15 mouse cellular contexts compared by ENCODE assay signal in genomic region chr2:51237451-51237850, GRCm38 (mm10).
A peak's percentile ranks its signal among the peaks of the same experiment; 100 is the strongest.
DNase-seq lines count a peak whose midpoint lies in the region; ATAC-seq and TF ChIP-seq lines count a peak whose summit lies in the region.
"Had no signal": no experiment of that assay in that cellular context is flagged by ENCODE, and none has a peak within 500 bp of the region (broad histone marks: within the 10 kb centered on the region; RNA-seq: fewer than 3 reads in every experiment).

No protein-coding gene starts in this region.

- no peak overlapping the region for H3K9ac ChIP-seq in kidney, postnatal 0 days (ENCODE audit: low read depth, low read length)
- no peak overlapping the region for H3K9ac ChIP-seq in limb, embryonic 12.5 days (replicated peaks)
- no peak overlapping the region for H3K9ac ChIP-seq in stomach, embryonic 16.5 days (ENCODE audit: low read length)
- no peak overlapping the region for H3K9ac ChIP-seq in forebrain, embryonic 16.5 days (replicated peaks; ENCODE audit: low read depth, low read length)
- H3K9ac ChIP-seq: forebrain, embryonic 13.5 days had no signal

- no peaks in the 10 kb centered on the region for H3K9me3 ChIP-seq in kidney, postnatal 0 days (replicated peaks; ENCODE audit: low read length)
- H3K9me3 ChIP-seq in limb, embryonic 12.5 days = no peaks in the 10 kb centered on the region
- H3K9me3 ChIP-seq in stomach, embryonic 16.5 days (replicated peaks; ENCODE audit: control insufficient read depth, low read length) = no peaks in the 10 kb centered on the region
- no peaks in the 10 kb centered on the region for H3K9me3 ChIP-seq in forebrain, embryonic 16.5 days (ENCODE audit: control insufficient read depth, low read length)
- H3K9me3 ChIP-seq: forebrain, embryonic 13.5 days had no signal

- 55% methylated on average over 10 of the region's 10 CpGs for WGBS in kidney, postnatal 0 days
- WGBS in limb, embryonic 12.5 days = 74% methylated on average over 10 of the region's 10 CpGs
- 52% methylated on average over 10 of the region's 10 CpGs for WGBS in stomach, embryonic 16.5 days
- 77% methylated on average over 10 of the region's 10 CpGs for WGBS in forebrain, embryonic 16.5 days

- DNase-seq in kidney, postnatal 0 days (ENCODE audit: low spot score) = peak; percentile 52
- no peak for DNase-seq in kidney, adult 11 months
- peak; percentile 3 for DNase-seq in urinary bladder, postnatal 25 days (ENCODE audit: low spot score)
- no peak for DNase-seq in urinary bladder, adult 2 months (ENCODE audit: low spot score)
- no peak for DNase-seq in cerebellum, adult 9-11 months
- DNase-seq: cerebellum, adult 8-10 months; gastrocnemius, postnatal 14 days; layer of hippocampus, adult 9-11 months; right cerebral cortex, postnatal 25 days had no signal

- H3K4me1 ChIP-seq in kidney, postnatal 0 days (replicated peaks; ENCODE audit: insufficient read depth, low read length) = no peaks in the 10 kb centered on the region
- peaks cover 30% of the 10 kb centered on the region for H3K4me1 ChIP-seq in limb, embryonic 12.5 days (replicated peaks)
- peaks cover 11% of the 10 kb centered on the region; the same call in 1 of the 2 replicates for H3K4me1 ChIP-seq in stomach, embryonic 16.5 days (ENCODE audit: control insufficient read depth, insufficient read depth, low read length)
- peaks cover 12% of the 10 kb centered on the region for H3K4me1 ChIP-seq in forebrain, embryonic 16.5 days (replicated peaks; ENCODE audit: control insufficient read depth, insufficient read depth, low read length)

- no peak for ATAC-seq in kidney, postnatal 0 days (replicated peaks; ENCODE audit: low FRiP score, low read depth)
- ATAC-seq in limb, embryonic 12.5 days (ENCODE audit: insufficient number of reproducible peaks, insufficient read depth, low FRiP score, low TSS enrichment, low read depth) = no peak
- peak; percentile 44 for ATAC-seq in stomach, embryonic 16.5 days (ENCODE audit: insufficient read depth, low FRiP score)
- ATAC-seq in forebrain, embryonic 16.5 days = no peak
- ATAC-seq: CD4-positive, CD25-positive, alpha-beta regulatory T cell, adult 4 months; forebrain, embryonic 13.5 days had no signal

- TF ChIP-seq CTCF in kidney, postnatal 0 days (IDR thresholded peaks at IDR 0.05; ENCODE audit: low read depth) = no peak

- H3K27me3 ChIP-seq in kidney, postnatal 0 days (ENCODE audit: insufficient read depth, low read length) = no peaks in the 10 kb centered on the region
- H3K27me3 ChIP-seq in limb, embryonic 12.5 days = peaks cover 4% of the 10 kb centered on the region; the same call in 1 of the 2 replicates
- no peaks in the 10 kb centered on the region for H3K27me3 ChIP-seq in stomach, embryonic 16.5 days (ENCODE audit: control insufficient read depth, insufficient read depth, low read length)
- H3K27me3 ChIP-seq in forebrain, embryonic 16.5 days (replicated peaks; ENCODE audit: control insufficient read depth, insufficient read depth, low read length) = no peaks in the 10 kb centered on the region
- H3K27me3 ChIP-seq: forebrain, embryonic 13.5 days had no signal

- H3K4me3 ChIP-seq in kidney, postnatal 0 days (replicated peaks; ENCODE audit: low read depth, low read length) = no peak overlapping the region
- H3K4me3 ChIP-seq in limb, embryonic 12.5 days (replicated peaks) = no peak overlapping the region
- no peak overlapping the region for H3K4me3 ChIP-seq in stomach, embryonic 16.5 days (replicated peaks; ENCODE audit: low read length)
- H3K4me3 ChIP-seq in forebrain, embryonic 16.5 days (replicated peaks; ENCODE audit: low read length) = no peak overlapping the region
- H3K4me3 ChIP-seq: forebrain, embryonic 13.5 days had no signal

- no peaks in the 10 kb centered on the region for H3K36me3 ChIP-seq in kidney, postnatal 0 days (ENCODE audit: insufficient read depth, low read length)
- no peaks in the 10 kb centered on the region for H3K36me3 ChIP-seq in limb, embryonic 12.5 days
- no peaks in the 10 kb centered on the region for H3K36me3 ChIP-seq in stomach, embryonic 16.5 days (ENCODE audit: control insufficient read depth, insufficient read depth, low read length)
- H3K36me3 ChIP-seq in forebrain, embryonic 16.5 days (ENCODE audit: control insufficient read depth, insufficient read depth) = no peaks in the 10 kb centered on the region

- H3K4me2 ChIP-seq in kidney, postnatal 0 days (ENCODE audit: low read length) = 0 out of 2 replicates have a peak overlapping the region, but pooled peaks have one; percentile 7
- H3K4me2 ChIP-seq in limb, embryonic 12.5 days = no peak overlapping the region
- H3K4me2 ChIP-seq in stomach, embryonic 16.5 days (ENCODE audit: low read depth, low read length) = no peak overlapping the region
- H3K4me2 ChIP-seq in forebrain, embryonic 16.5 days (ENCODE audit: low read length) = no peak overlapping the region

- H3K27ac ChIP-seq in kidney, postnatal 0 days = no peak overlapping the region
- H3K27ac ChIP-seq in limb, embryonic 12.5 days = peak overlapping the region; percentile 26; the same call in 1 of the 2 replicates
- peak overlapping the region; percentile 11; the same call in 1 of the 2 replicates for H3K27ac ChIP-seq in stomach, embryonic 16.5 days (ENCODE audit: low read length)
- H3K27ac ChIP-seq in forebrain, embryonic 16.5 days (ENCODE audit: low read length) = no peak overlapping the region
- H3K27ac ChIP-seq: forebrain, embryonic 13.5 days; macrophage had no signal

Comparison
In these comparisons a context has a peak if more than half of its experiments do, and no peak if none do; other contexts are left out.
1. DNase-seq: peak in kidney, postnatal 0 days (single experiment) and urinary bladder, postnatal 25 days (single experiment); none in kidney, adult 11 months (single experiment), urinary bladder, adult 2 months (single experiment) and cerebellum, adult 9-11 months (single experiment).
2. H3K27ac ChIP-seq: peak in limb, embryonic 12.5 days (single experiment) and stomach, embryonic 16.5 days (single experiment); none in kidney, postnatal 0 days (single experiment) and forebrain, embryonic 16.5 days (single experiment).